Mouse (Mus musculus): Measurements from ENCODE around the gene St6galnac3. TPM values are rescaled to one million over a fixed set of nuclear protein-coding genes. Genes with fewer than 3 reads are reported as not detected.

St6galnac3 gene
- polyA plus RNA-seq, 1 experiment from 2014 or later = 38.3 TPM

DNA sequence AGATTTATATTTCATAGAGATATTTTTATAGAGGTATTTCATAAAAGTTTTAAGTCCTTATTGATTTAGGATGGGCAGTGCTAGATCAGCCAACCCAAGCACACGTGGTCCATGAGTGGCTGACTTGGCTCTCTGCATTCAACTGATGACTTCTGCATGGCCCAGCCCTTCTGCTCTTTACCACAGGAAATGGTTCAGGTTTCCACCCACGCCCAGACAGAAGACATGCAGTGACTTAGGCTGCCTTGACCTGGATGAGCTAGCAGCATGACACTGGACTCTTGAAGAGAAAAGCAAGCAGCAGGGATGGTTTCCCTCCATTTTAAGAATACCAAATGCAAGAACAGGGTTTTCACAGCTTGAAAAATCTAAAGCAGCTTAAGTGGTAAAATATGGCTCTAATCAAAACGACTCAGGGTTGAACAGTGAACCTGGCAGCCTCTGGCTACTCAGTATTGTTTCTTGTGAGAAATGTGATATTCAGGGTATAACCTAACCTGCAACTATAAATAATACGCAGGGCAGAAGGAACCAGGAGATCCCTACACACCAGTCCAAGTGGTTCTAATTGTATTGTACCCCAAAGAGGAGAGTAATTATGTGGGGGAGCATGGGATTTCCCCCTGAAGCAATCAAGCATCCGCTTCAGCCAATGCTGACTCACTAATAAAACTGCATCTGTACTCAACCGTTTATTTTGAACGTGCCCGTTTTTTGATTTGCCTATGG lies 448.7 kb downstream of the St6galnac3 start:
- H3K9ac ChIP-seq (replicated peaks) = no peak overlapping the region
- H3K36me3 ChIP-seq = no peaks in the 10 kb centered on the region
- no peak overlapping the region for H3K4me3 ChIP-seq (replicated peaks)
- no peak for ATAC-seq (ENCODE audit: insufficient number of reproducible peaks, insufficient read depth, low FRiP score, low TSS enrichment, low read depth)
- H3K9me3 ChIP-seq = peaks cover 8% of the 10 kb centered on the region
- H3K27ac ChIP-seq = no peak overlapping the region
- 45% methylated on average over 8 of the region's 8 CpGs for WGBS
- peak overlapping the region; percentile 33; the same call in 1 of the 2 replicates for H3K4me2 ChIP-seq
- H3K27me3 ChIP-seq = no peaks in the 10 kb centered on the region
- H3K4me1 ChIP-seq (replicated peaks) = peaks cover 24% of the 10 kb centered on the region

DNA sequence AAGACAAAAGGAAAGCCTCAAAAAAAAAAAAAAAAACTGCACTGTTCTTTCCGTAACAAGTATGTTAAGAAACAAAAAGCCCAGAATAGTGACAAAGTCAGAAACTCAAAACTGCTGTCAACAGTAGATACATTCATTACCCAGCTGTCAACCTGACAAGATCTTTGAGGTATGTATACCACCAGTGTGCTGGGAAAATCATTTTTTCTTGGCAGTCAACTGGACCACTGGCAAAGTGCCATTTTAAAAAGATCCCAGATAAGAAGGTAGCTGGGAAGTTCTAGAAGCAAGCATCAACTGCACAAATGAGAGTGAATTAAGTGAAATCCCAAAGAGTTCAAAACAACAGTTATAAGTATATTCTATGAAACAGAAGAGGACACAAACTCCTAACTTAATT lies 452.7 kb downstream of the St6galnac3 start:
- peaks cover 13% of the 10 kb centered on the region for H3K4me1 ChIP-seq (replicated peaks)
- no peak overlapping the region for H3K27ac ChIP-seq
- no peak for ATAC-seq (ENCODE audit: insufficient number of reproducible peaks, insufficient read depth, low FRiP score, low TSS enrichment, low read depth)
- H3K9me3 ChIP-seq = peaks cover 8% of the 10 kb centered on the region
- H3K36me3 ChIP-seq = no peaks in the 10 kb centered on the region
- 87% methylated on average over 1 of the region's 1 CpGs for WGBS
- no peak overlapping the region for H3K9ac ChIP-seq (replicated peaks)
- no peak overlapping the region for H3K4me3 ChIP-seq (replicated peaks)
- H3K4me2 ChIP-seq = no peak overlapping the region
- no peaks in the 10 kb centered on the region for H3K27me3 ChIP-seq

DNA sequence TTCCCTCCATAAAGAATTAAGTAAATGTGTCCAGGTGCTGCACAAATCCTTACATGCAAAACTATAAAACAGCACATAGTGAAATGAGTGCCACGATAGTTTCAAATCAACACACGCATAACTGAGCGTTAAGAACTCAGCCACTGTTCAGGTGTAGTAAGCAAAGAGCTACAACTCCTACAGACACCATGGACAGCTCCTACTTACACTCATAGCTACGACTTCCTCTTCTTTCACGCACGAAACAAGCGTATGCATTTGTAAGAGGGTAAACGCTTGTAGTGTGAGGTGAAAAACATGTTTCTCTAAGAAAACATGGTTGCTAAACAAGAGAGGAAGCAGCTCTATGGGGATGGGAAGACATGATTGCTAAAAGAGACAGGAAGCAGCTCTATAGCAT lies 457.6 kb downstream of the St6galnac3 start:
- Histone ChIP-seq H3K4me2 (no peak overlapping the region), H3K27ac (no peak overlapping the region), H3K27me3 (no peaks in the 10 kb centered on the region), H3K9ac (replicated peaks) (no peak overlapping the region), H3K36me3 (no peaks in the 10 kb centered on the region), H3K4me1 (replicated peaks) (no peaks in the 10 kb centered on the region), H3K9me3 (no peaks in the 10 kb centered on the region), H3K4me3 (replicated peaks) (no peak overlapping the region)
- 63% methylated on average over 8 of the region's 8 CpGs for WGBS
- ATAC-seq (ENCODE audit: insufficient number of reproducible peaks, insufficient read depth, low FRiP score, low TSS enrichment, low read depth) = no peak

DNA sequence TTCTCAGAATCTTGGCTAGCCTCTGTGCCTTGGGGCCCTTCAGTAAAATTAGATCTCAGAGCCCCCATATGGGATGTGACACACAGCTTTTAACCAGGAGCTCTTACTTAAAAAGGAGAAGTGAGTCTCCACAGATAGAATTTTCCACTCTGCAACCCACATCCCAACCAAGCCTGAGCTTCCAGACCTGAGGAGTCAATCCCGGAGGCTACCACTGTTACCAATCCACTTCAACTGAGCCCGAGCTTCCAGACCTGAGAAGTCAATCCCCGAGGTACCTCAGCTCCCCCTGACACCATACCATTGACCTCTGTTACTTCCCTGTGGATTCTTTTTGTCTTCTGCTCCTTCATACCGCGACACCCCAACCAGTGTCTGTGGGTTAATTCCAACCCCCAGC lies 463.0 kb downstream of the St6galnac3 start:
- Histone ChIP-seq H3K36me3 (no peaks in the 10 kb centered on the region), H3K9me3 (no peaks in the 10 kb centered on the region), H3K4me3 (replicated peaks) (no peak overlapping the region), H3K4me1 (replicated peaks) (peaks cover 4% of the 10 kb centered on the region; the same call in 1 of the 2 replicates), H3K4me2 (no peak overlapping the region), H3K27me3 (no peaks in the 10 kb centered on the region), H3K9ac (replicated peaks) (no peak overlapping the region), H3K27ac (no peak overlapping the region)
- 84% methylated on average over 5 of the region's 5 CpGs for WGBS
- ATAC-seq (ENCODE audit: insufficient number of reproducible peaks, insufficient read depth, low FRiP score, low TSS enrichment, low read depth) = no peak

DNA sequence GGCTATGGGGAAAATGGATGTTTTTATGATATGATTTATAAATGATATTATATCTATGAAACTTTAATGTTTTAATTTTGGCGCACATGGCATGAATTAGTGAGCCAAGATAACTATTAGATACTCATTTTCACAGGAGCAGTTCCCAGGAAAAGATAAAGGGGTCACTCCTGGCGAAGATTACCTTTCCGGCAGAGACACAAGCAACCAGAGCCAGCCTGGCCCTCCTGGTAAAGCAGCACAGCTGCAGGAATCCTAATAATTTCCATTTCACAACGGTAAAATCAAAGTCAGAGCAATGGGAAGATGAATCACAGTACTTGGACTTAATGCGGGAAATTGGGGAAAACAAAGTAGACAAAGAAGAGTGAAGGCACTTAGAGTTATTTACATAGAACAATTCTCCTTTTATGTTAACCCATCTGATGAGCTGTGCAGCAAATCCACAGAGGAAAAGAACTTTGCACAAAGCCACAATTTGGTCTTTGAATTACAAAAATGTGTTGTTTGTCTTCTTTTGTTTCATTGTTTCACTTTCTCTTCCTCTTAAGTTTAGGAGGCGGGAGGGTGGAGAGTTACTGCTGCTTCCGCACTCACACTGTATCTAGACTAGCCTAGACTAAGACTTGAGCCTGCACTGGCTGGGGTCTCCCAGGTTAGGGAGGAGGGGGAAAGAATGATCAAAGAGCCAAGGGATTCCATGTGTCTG lies 464.6 kb downstream of the St6galnac3 start:
- 73% methylated on average over 7 of the region's 7 CpGs for WGBS

DNA sequence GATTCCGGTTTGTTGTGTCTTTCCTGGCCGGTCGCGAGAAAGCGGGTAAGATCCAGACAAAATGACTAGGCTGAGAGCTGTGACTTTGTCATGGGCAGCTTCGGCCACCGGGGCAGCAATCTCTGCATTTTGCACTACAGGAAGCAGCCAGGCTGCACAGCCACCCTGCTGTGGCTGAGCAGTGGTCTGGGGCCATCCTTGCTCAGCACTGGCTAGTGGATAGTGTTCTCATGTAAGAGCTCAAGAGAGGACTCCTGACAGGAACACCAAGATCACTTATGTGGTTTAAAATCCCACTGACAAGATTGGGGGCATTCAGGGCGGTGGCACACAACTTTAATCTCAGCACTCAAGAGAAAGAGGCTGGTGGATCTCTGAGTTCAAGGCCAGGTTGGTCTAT lies 469.1 kb downstream of the St6galnac3 start:
- H3K9ac ChIP-seq (replicated peaks) = no peak overlapping the region
- H3K9me3 ChIP-seq = no peaks in the 10 kb centered on the region
- no peak overlapping the region for H3K4me3 ChIP-seq (replicated peaks)
- H3K4me2 ChIP-seq = no peak overlapping the region
- H3K4me1 ChIP-seq (replicated peaks) = no peaks in the 10 kb centered on the region; the same call in 1 of the 2 replicates
- WGBS = 86% methylated on average over 8 of the region's 8 CpGs
- no peaks in the 10 kb centered on the region for H3K36me3 ChIP-seq
- no peaks in the 10 kb centered on the region for H3K27me3 ChIP-seq
- no peak overlapping the region for H3K27ac ChIP-seq
- ATAC-seq (ENCODE audit: insufficient number of reproducible peaks, insufficient read depth, low FRiP score, low TSS enrichment, low read depth) = no peak

More for the DNA sequence above, 464.6 kb downstream of the St6galnac3 start:
- Histone ChIP-seq H3K36me3 (no peaks in the 10 kb centered on the region), H3K9me3 (no peaks in the 10 kb centered on the region), H3K4me3 (replicated peaks) (no peak overlapping the region), H3K4me1 (replicated peaks) (peaks cover 4% of the 10 kb centered on the region; the same call in 1 of the 2 replicates), H3K27ac (no peak overlapping the region), H3K9ac (replicated peaks) (no peak overlapping the region), H3K4me2 (no peak overlapping the region), H3K27me3 (no peaks in the 10 kb centered on the region)
- no peak for ATAC-seq (ENCODE audit: insufficient number of reproducible peaks, insufficient read depth, low FRiP score, low TSS enrichment, low read depth)

DNA sequence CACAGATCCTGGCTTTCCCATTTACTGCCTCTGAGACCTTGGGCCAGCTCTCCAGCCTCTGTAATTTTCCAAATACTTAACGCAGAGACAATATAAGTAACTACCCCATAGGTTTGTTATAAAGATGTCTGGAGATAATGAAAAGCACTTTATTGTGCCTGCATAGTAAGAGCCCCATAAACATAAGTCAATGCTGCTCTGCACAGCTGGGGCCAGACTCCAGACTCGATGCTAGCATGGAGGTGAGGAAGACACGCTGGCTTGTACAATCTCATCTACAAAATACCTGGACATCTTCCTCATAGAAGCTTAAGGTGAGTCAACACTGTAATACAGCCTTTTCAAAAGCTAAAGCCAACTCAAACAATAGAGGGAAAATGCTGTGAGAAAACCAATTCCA lies 473.3 kb downstream of the St6galnac3 start:
- WGBS = 68% methylated on average over 3 of the region's 3 CpGs

DNA sequence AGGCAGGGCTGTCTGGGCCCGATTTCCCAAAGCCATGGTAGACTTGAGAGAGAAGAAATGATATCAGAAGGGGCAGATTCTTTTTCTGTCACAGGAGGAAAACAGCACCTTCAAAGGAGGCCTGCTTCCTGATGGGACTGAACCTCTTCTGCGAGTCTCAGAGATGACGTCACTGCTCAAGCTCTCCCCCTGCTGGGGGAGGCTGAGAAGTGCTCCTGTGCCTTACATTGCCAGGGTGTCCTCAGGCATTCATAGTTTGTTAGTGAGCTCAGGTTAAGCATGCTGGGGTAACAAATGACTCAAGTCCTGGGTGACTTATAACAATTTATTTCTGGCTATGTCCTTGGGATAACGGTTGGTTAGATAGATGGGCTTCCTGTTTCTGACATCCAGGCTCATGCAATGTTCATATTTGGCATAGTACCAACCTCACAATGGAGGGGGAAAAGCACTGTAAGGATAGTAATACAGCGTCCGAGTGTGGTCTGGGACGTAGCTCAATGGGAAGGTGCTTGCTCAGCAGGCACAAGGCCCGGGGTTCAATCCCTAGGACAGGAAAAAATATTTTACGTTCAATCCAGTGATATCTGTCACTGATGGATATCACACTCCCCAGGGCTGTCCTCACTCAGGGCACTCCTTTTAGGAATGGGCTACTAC lies 474.2 kb downstream of the St6galnac3 start:
- WGBS = 56% methylated on average over 9 of the region's 9 CpGs
- no peak overlapping the region for H3K27ac ChIP-seq

More for the DNA sequence above, 473.3 kb downstream of the St6galnac3 start:
- no peak overlapping the region for H3K27ac ChIP-seq
- H3K27me3 ChIP-seq = no peaks in the 10 kb centered on the region
- peaks cover 17% of the 10 kb centered on the region for H3K4me1 ChIP-seq (replicated peaks)
- H3K36me3 ChIP-seq = no peaks in the 10 kb centered on the region
- H3K4me2 ChIP-seq = no peak overlapping the region
- no peak overlapping the region for H3K9ac ChIP-seq (replicated peaks)
- H3K4me3 ChIP-seq (replicated peaks) = no peak overlapping the region
- no peak for ATAC-seq (ENCODE audit: insufficient number of reproducible peaks, insufficient read depth, low FRiP score, low TSS enrichment, low read depth)
- no peaks in the 10 kb centered on the region for H3K9me3 ChIP-seq

DNA sequence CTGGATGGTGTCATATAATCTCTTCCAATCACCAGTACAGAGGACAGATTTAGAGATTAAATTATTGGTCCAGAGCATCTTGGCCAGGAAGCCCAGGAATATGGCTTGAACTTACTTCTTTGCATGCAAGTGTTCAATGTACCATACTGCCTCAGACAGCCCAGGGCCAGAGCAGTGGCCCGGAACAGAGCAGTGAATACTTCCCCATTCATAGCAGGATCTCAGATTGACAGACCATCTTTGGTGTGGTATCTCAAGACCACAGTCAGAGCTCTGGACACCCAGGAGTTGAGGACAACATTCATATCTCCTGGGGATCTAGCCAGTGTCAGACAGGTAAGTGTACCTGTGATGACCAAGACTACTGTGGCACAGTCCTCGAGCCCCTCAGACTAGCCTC lies 476.1 kb downstream of the St6galnac3 start:
- Histone ChIP-seq H3K27me3 (no peaks in the 10 kb centered on the region), H3K9me3 (no peaks in the 10 kb centered on the region), H3K4me2 (no peak overlapping the region), H3K4me1 (replicated peaks) (peaks cover 21% of the 10 kb centered on the region), H3K4me3 (replicated peaks) (no peak overlapping the region), H3K9ac (replicated peaks) (no peak overlapping the region), H3K27ac (no peak overlapping the region), H3K36me3 (no peaks in the 10 kb centered on the region)
- WGBS = 97% methylated on average over 2 of the region's 2 CpGs
- no peak for ATAC-seq (ENCODE audit: insufficient number of reproducible peaks, insufficient read depth, low FRiP score, low TSS enrichment, low read depth)

More for the DNA sequence above, 474.2 kb downstream of the St6galnac3 start:
- Histone ChIP-seq H3K9ac (replicated peaks) (no peak overlapping the region), H3K36me3 (no peaks in the 10 kb centered on the region), H3K27me3 (no peaks in the 10 kb centered on the region), H3K4me3 (replicated peaks) (no peak overlapping the region), H3K4me2 (no peak overlapping the region), H3K9me3 (no peaks in the 10 kb centered on the region), H3K4me1 (replicated peaks) (peaks cover 21% of the 10 kb centered on the region)
- no peak for ATAC-seq (ENCODE audit: insufficient number of reproducible peaks, insufficient read depth, low FRiP score, low TSS enrichment, low read depth)

DNA sequence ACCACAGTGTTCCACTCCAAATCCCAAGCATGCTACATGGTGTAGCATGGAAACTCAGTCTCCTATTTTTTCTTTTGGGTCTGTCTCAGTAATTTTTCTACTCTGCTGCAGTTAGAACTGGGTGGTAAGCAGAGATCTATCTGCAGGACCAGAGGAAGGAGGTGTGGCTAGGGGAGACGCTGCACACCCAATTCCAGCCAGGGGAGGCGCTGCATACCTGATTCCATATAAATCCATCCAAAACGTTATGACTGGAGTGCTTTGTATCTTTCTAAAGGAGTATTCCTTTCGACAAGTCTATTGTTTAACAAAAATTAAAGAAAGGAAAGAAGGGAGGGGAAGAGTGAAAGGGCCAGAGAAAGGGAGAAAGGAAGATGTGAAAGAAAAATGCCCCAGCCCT lies 476.9 kb downstream of the St6galnac3 start:
- Histone ChIP-seq H3K27ac (no peak overlapping the region), H3K9ac (replicated peaks) (no peak overlapping the region), H3K4me1 (replicated peaks) (peaks cover 21% of the 10 kb centered on the region), H3K4me3 (replicated peaks) (no peak overlapping the region), H3K9me3 (no peaks in the 10 kb centered on the region), H3K27me3 (no peaks in the 10 kb centered on the region), H3K4me2 (no peak overlapping the region), H3K36me3 (no peaks in the 10 kb centered on the region)
- WGBS = 38% methylated on average over 4 of the region's 4 CpGs
- ATAC-seq (ENCODE audit: insufficient number of reproducible peaks, insufficient read depth, low FRiP score, low TSS enrichment, low read depth) = no peak

DNA sequence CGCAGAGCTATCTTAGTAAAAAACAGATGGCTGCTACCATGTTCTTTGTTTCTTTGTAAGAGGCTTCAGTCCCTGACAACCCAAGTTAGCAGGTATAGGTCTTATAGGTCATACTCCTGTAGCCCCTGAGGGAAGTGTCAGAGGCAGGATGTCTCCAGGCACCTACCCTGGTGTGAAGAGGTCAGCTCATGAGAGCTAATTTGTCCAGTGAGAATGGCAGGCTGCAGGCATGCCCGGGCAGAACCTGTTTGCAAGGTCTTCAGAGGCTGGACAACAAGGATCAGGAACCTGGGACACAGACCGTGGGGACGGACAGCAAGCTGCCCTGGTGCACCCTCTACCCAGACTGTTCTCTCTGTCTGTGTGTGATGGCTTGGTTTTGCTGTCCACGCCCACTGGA lies 482.4 kb downstream of the St6galnac3 start:
- H3K27ac ChIP-seq = no peak overlapping the region
- H3K4me1 ChIP-seq (replicated peaks) = peaks cover 32% of the 10 kb centered on the region
- no peaks in the 10 kb centered on the region for H3K36me3 ChIP-seq
- H3K9ac ChIP-seq (replicated peaks) = no peak overlapping the region
- no peak overlapping the region for H3K4me3 ChIP-seq (replicated peaks)
- ATAC-seq (ENCODE audit: insufficient number of reproducible peaks, insufficient read depth, low FRiP score, low TSS enrichment, low read depth) = no peak
- WGBS = 51% methylated on average over 5 of the region's 5 CpGs
- no peaks in the 10 kb centered on the region for H3K9me3 ChIP-seq
- no peak overlapping the region for H3K4me2 ChIP-seq
- no peaks in the 10 kb centered on the region for H3K27me3 ChIP-seq

Measured in limb, embryonic 12.5 days (tissue).